Mouse (Mus musculus) midbrain, embryonic 16.5 days (tissue): ENCODE data around the gene Ptpro. TPM values are rescaled to one million over a fixed set of nuclear protein-coding genes. Genes with fewer than 3 reads are reported as not detected.
"Not testable (repeated sequence)": the region's sequence is repeated elsewhere in the genome, so short reads cannot be mapped to it uniquely, and the experiment has no call there.

Experiments
- ATAC-seq: fragments of 200-750 bp; cut with Nextera tagmentation; 2 replicates; pipeline ENCODE4 v1.8.0; 2017; ENCODE audit warnings: moderate TSS enrichment
- H3K27ac ChIP-seq: fragments of 300-500 bp; sonication (generic); 2 replicates; pipeline ENCODE4 v1.5.1; 2014; ENCODE audit warnings: mild to moderate bottlenecking, low read length, mixed read lengths
- H3K27me3 ChIP-seq: fragments of 300-500 bp; sonication (generic); 2 replicates; pipeline ENCODE4 v1.6.1; 2014; ENCODE audit warnings: low read depth, low read length, mixed read lengths; ENCODE audit not compliant: control insufficient read depth, insufficient read depth
- H3K36me3 ChIP-seq: fragments of 300-500 bp; sonication (generic); 2 replicates; pipeline ENCODE4 v1.6.1; 2014; ENCODE audit warnings: mild to moderate bottlenecking, low read length, moderate library complexity, mixed read lengths; ENCODE audit not compliant: control insufficient read depth, insufficient read depth
- H3K4me1 ChIP-seq: fragments of 300-500 bp; sonication (generic); 2 replicates; pipeline ENCODE4 v1.6.1; 2014; ENCODE audit warnings: mild to moderate bottlenecking, low read length, mixed read lengths; ENCODE audit not compliant: control insufficient read depth, insufficient read depth
- H3K4me2 ChIP-seq: fragments of 300-500 bp; sonication (generic); 2 replicates; pipeline ENCODE4 v1.6.1; 2014; ENCODE audit warnings: mild to moderate bottlenecking, low read length, mixed read lengths
- H3K4me3 ChIP-seq: fragments of 300-500 bp; sonication (generic); 2 replicates; pipeline ENCODE4 v1.5.1; 2014; ENCODE audit warnings: low read depth, mild to moderate bottlenecking, low read length, moderate library complexity, mixed read lengths
- H3K9ac ChIP-seq: fragments of 300-500 bp; sonication (generic); 2 replicates; pipeline ENCODE4 v1.6.1; 2014; ENCODE audit warnings: low read depth, low read length, mixed read lengths
- H3K9me3 ChIP-seq: fragments of 300-500 bp; sonication (generic); replicated peaks from 2 replicates; pipeline ENCODE4 v1.6.1; 2014; ENCODE audit warnings: mild to moderate bottlenecking, low read length, mixed read lengths; ENCODE audit not compliant: control insufficient read depth, poor library complexity, severe bottlenecking
- WGBS: fragments of 180-500 bp; shearing (Covaris S2); extraction: QIAGEN DNeasy Blood & Tissue Kit; methylation state at CpG from one replicate; pipeline ENCODE4 v1.1.7; 2014; 5-methylcytosine and 5-hydroxymethylcytosine counted together
- polyA plus RNA-seq: library from polyadenylated mRNA; unstranded; fragments of >200 nt; fragmentation: Nextera tagmentation; extraction: Ambion mirVana; gene quantifications from 2 replicates; pipeline ENCODE4 v1.2.1, GENCODE M21; 2015

Gene Ptpro
- polyA plus RNA-seq, 1 experiment from 2014 or later, result 73.7 TPM

GRCm38 (mm10) chr6:137440559-137441486 is 188.7 kb downstream of the Ptpro start:
- Histone ChIP-seq H3K4me2 (no peak overlapping the region), H3K4me1 (peaks cover 8% of the 10 kb centered on the region), H3K36me3 (peaks cover 17% of the 10 kb centered on the region), H3K27me3 (no peaks in the 10 kb centered on the region), H3K4me3 (no peak overlapping the region), H3K9me3 (no peaks in the 10 kb centered on the region), H3K27ac (no peak overlapping the region), H3K9ac (no peak overlapping the region)
- WGBS, result 86% methylated on average over 19 of the region's 19 CpGs
- ATAC-seq, result no peak

- no peak for ATAC-seq
- H3K27me3 ChIP-seq, result no peaks in the 10 kb centered on the region
- H3K4me3 ChIP-seq, result no peak overlapping the region
- WGBS, result 92% methylated on average over 12 of the region's 12 CpGs
- H3K9ac ChIP-seq, result no peak overlapping the region
- peaks cover 3% of the 10 kb centered on the region; the same call in 1 of the 2 replicates for H3K4me1 ChIP-seq
- H3K9me3 ChIP-seq, result no peaks in the 10 kb centered on the region
- H3K27ac ChIP-seq, result no peak overlapping the region
- peaks cover 17% of the 10 kb centered on the region for H3K36me3 ChIP-seq
- H3K4me2 ChIP-seq, result no peak overlapping the region
These were observed 191.0 kb downstream of the Ptpro start for GRCm38 (mm10) chr6:137443089-137443488.

- H3K4me3 ChIP-seq, H3K4me1 ChIP-seq, H3K27me3 ChIP-seq, H3K27ac ChIP-seq, H3K4me2 ChIP-seq, H3K9me3 ChIP-seq, H3K9ac ChIP-seq, ATAC-seq: not testable (repeated sequence)
- WGBS, result 89% methylated on average over 7 of the region's 7 CpGs
- peaks cover 26% of the 10 kb centered on the region for H3K36me3 ChIP-seq
These were observed 194.0 kb downstream of the Ptpro start for GRCm38 (mm10) chr6:137446116-137446515.

GRCm38 (mm10) chr6:137455537-137456041 is 203.5 kb downstream of the Ptpro start:
- H3K27me3 ChIP-seq, result no peaks in the 10 kb centered on the region
- ATAC-seq, result peak; percentile 83
- no peaks in the 10 kb centered on the region for H3K9me3 ChIP-seq
- H3K9ac ChIP-seq, result no peak overlapping the region
- H3K4me3 ChIP-seq, result no peak overlapping the region
- no peak overlapping the region for H3K27ac ChIP-seq
- H3K36me3 ChIP-seq, result no peaks in the 10 kb centered on the region
- 13% methylated on average over 10 of the region's 10 CpGs for WGBS
- no peaks in the 10 kb centered on the region for H3K4me1 ChIP-seq
- H3K4me2 ChIP-seq, result no peak overlapping the region

GRCm38 (mm10) chr6:137456064-137456463 is 203.9 kb downstream of the Ptpro start:
- no peak; the same call in 1 of the 2 replicates for ATAC-seq
- Histone ChIP-seq H3K4me2 (no peak overlapping the region), H3K9me3 (no peaks in the 10 kb centered on the region), H3K9ac (no peak overlapping the region), H3K4me1 (no peaks in the 10 kb centered on the region), H3K36me3 (no peaks in the 10 kb centered on the region), H3K4me3 (no peak overlapping the region), H3K27me3 (no peaks in the 10 kb centered on the region), H3K27ac (no peak overlapping the region)
- 73% methylated on average over 7 of the region's 7 CpGs for WGBS

- no peak overlapping the region for H3K27ac ChIP-seq
- no peaks in the 10 kb centered on the region for H3K9me3 ChIP-seq
- ATAC-seq, result no peak
- H3K4me1 ChIP-seq, result no peaks in the 10 kb centered on the region
- H3K4me3 ChIP-seq, result no peak overlapping the region
- H3K27me3 ChIP-seq, result no peaks in the 10 kb centered on the region
- H3K36me3 ChIP-seq, result no peaks in the 10 kb centered on the region
- H3K9ac ChIP-seq, result no peak overlapping the region
- H3K4me2 ChIP-seq, result no peak overlapping the region
- WGBS, result 58% methylated on average over 7 of the region's 7 CpGs
These were observed 205.1 kb downstream of the Ptpro start for GRCm38 (mm10) chr6:137457210-137457609.

GRCm38 (mm10) chr6:137458136-137458535 is 206.0 kb downstream of the Ptpro start:
- H3K4me2 ChIP-seq, result no peak overlapping the region
- H3K4me3 ChIP-seq, result no peak overlapping the region
- H3K36me3 ChIP-seq, result peaks cover 5% of the 10 kb centered on the region; the same call in 1 of the 2 replicates
- no peak overlapping the region for H3K27ac ChIP-seq
- 83% methylated on average over 7 of the region's 7 CpGs for WGBS
- H3K27me3 ChIP-seq, result no peaks in the 10 kb centered on the region
- no peak overlapping the region for H3K9ac ChIP-seq
- ATAC-seq, result no peak
- H3K9me3 ChIP-seq, result no peaks in the 10 kb centered on the region
- no peaks in the 10 kb centered on the region for H3K4me1 ChIP-seq

GRCm38 (mm10) chr6:137463771-137464170 is 211.7 kb downstream of the Ptpro start:
- H3K4me2 ChIP-seq, result no peak overlapping the region
- WGBS, result 94% methylated on average over 5 of the region's 5 CpGs
- H3K27me3 ChIP-seq, result no peaks in the 10 kb centered on the region
- H3K27ac ChIP-seq, result no peak overlapping the region
- no peaks in the 10 kb centered on the region for H3K4me1 ChIP-seq
- H3K4me3 ChIP-seq, result no peak overlapping the region
- H3K9me3 ChIP-seq, result no peaks in the 10 kb centered on the region
- peaks cover 7% of the 10 kb centered on the region; the same call in 1 of the 2 replicates for H3K36me3 ChIP-seq
- H3K9ac ChIP-seq, result no peak overlapping the region
- ATAC-seq, result no peak

GRCm38 (mm10) chr6:137465253-137465652 is 213.1 kb downstream of the Ptpro start:
- Histone ChIP-seq H3K4me3 (no peak overlapping the region), H3K27me3 (no peaks in the 10 kb centered on the region), H3K36me3 (peaks cover 9% of the 10 kb centered on the region; the same call in 1 of the 2 replicates), H3K27ac (peak overlapping the region; percentile 28; the same call in 1 of the 2 replicates), H3K9ac (no peak overlapping the region), H3K9me3 (no peaks in the 10 kb centered on the region), H3K4me1 (no peaks in the 10 kb centered on the region; the same call in 1 of the 2 replicates), H3K4me2 (no peak overlapping the region)
- 0 out of 2 replicates have a peak, but pooled peaks have one; percentile 25 for ATAC-seq
- WGBS, result 34% methylated on average over 2 of the region's 2 CpGs
